Mouse (Mus musculus) heart, adult 2 months (tissue): ENCODE results near the gene Olfr166. TPM values are rescaled to one million over a fixed set of nuclear protein-coding genes. Genes with fewer than 3 reads are reported as not detected.
"Not testable (repeated sequence)": the region's sequence is repeated elsewhere in the genome, so short reads cannot be mapped to it uniquely, and the experiment has no call there.

ENCODE experiments used
- DNase-seq, 2 experiments: peaks; one replicate each; pipeline ENCODE4 v3.0.0; 2021
- H3K27ac ChIP-seq: fragments of 200-600 bp; 2 replicates; pipeline ENCODE4 v1.8.1; 2022
- H3K27me3 ChIP-seq: fragments of 200-500 bp; 2 replicates; pipeline ENCODE4 v1.6.1; 2012; ENCODE audit warnings: mild to moderate bottlenecking, low read length, inconsistent platforms, mixed read lengths; ENCODE audit not compliant: control insufficient read depth, insufficient read depth
- H3K36me3 ChIP-seq: fragments of 200-500 bp; 2 replicates; pipeline ENCODE4 v1.6.1; 2012; ENCODE audit warnings: low read length, inconsistent platforms; ENCODE audit not compliant: control insufficient read depth, insufficient read depth
- H3K4me1 ChIP-seq: fragments of 200-500 bp; 2 replicates; pipeline ENCODE4 v1.6.1; 2011; ENCODE audit warnings: low read length; ENCODE audit not compliant: control insufficient read depth, insufficient read depth
- H3K4me3 ChIP-seq: fragments of 200-600 bp; 2 replicates; pipeline ENCODE4 v1.8.1; 2022
- H3K79me2 ChIP-seq: fragments of 200-500 bp; replicated peaks from 2 replicates; pipeline ENCODE4 v1.6.1; 2012; ENCODE audit warnings: mild to moderate bottlenecking, inconsistent platforms, low read length, moderate library complexity, mixed read lengths; ENCODE audit not compliant: control insufficient read depth, insufficient read depth
- H3K9ac ChIP-seq: fragments of 200-500 bp; 2 replicates; pipeline ENCODE4 v1.6.1; 2012; ENCODE audit warnings: low read depth, mild to moderate bottlenecking, control low read depth, inconsistent platforms, low read length, mixed read lengths
- CTCF ChIP-seq: fragments of 200-600 bp; IDR thresholded peaks from 2 replicates; pipeline ENCODE4 v1.8.1; 2022; ENCODE audit warnings: antibody characterized with exemption, mild to moderate bottlenecking, moderate library complexity
- EP300 ChIP-seq: fragments of 200-500 bp; IDR thresholded peaks from 2 replicates; pipeline ENCODE4 v1.6.1; 2011; ENCODE audit warnings: low read depth, low read length, control low read depth; ENCODE audit not compliant: insufficient read depth
- POLR2A ChIP-seq: fragments of 200-500 bp; IDR thresholded peaks from 2 replicates; pipeline ENCODE4 v1.6.1; 2011; ENCODE audit warnings: mild to moderate bottlenecking, low read depth, low read length, control low read depth; ENCODE audit not compliant: insufficient read depth
- WGBS: fragments of 180-500 bp; shearing (Covaris S2); methylation state at CpG from one replicate; pipeline ENCODE4 v1.1.7; 2018; 5-methylcytosine and 5-hydroxymethylcytosine counted together
- intact Hi-C: fragments of 180-260 bp; cut with DNase I; formaldehyde crosslinking; loops from one replicate; pipeline ENCODE4 v1.15.1; 2025
- long read RNA-seq: library from polyadenylated mRNA; stranded (forward); transcript quantifications from one replicate; pipeline ENCODE4 v2.0.0, GENCODE M21; 2021
- polyA plus RNA-seq: library from polyadenylated mRNA; depleted of rRNA; stranded (reverse); fragments of >200 nt; gene quantifications from 2 replicates; pipeline ENCODE4 v1.2.3, GENCODE M21; 2012; rRNA removed
- total RNA-seq, 2 experiments: library from RNA; stranded (reverse); gene quantifications; 2 replicates each; pipeline ENCODE4 v1.2.3; 2021

The Olfr166 gene
- not detected for total RNA-seq
- polyA plus RNA-seq, result not detected in 2 replicates
- long read RNA-seq, result 0 reads

GRCm38 (mm10) chr16:19483394-19483793, at the start of gene Olfr166:
Gene Olfr166, plus strand, starts transcription at chr16:19483694.
- no peaks in the 10 kb centered on the region for H3K79me2 ChIP-seq
- H3K9ac ChIP-seq, result no peak within 1 kb of the TSS
- no peak for TF ChIP-seq CTCF
- no peak for TF ChIP-seq POLR2A
- no peak for TF ChIP-seq EP300
- H3K27me3 ChIP-seq, result no peaks in the 10 kb centered on the region
- no peak for DNase-seq
- no peak within 1 kb of the TSS for H3K4me3 ChIP-seq
- H3K27ac ChIP-seq, result no peak within 1 kb of the TSS
- H3K4me1 ChIP-seq, result no peaks in the 10 kb centered on the region
- no peaks in the 10 kb centered on the region for H3K36me3 ChIP-seq
- intact Hi-C loops, result no loop called here

DNA sequence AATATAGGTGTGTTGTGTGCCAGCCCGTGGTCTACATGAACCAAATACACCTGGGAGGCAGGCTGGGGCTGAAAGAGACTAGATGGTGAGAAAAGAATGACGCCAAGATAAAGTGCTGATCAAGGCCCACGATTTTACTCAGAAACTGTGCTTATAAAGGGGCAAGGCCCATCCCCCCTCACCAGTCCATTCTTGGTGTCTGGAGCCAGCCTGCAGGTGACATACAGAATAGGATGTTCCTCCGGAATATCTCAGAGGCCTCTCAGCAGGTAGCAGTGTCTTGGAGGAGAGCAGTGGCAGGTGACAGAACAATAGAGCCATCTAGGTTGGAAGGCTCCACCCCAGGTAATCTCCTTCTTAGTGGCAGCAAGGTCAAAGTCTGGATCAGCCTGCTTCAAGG, 24.8 kb upstream of the Olfr166 start:
- DNase-seq, H3K4me1 ChIP-seq, H3K36me3 ChIP-seq, H3K4me3 ChIP-seq, H3K79me2 ChIP-seq, intact Hi-C loops, H3K27ac ChIP-seq, H3K27me3 ChIP-seq, H3K9ac ChIP-seq: not testable (repeated sequence)
- WGBS, result 69% methylated on average over 4 of the region's 4 CpGs

DNA sequence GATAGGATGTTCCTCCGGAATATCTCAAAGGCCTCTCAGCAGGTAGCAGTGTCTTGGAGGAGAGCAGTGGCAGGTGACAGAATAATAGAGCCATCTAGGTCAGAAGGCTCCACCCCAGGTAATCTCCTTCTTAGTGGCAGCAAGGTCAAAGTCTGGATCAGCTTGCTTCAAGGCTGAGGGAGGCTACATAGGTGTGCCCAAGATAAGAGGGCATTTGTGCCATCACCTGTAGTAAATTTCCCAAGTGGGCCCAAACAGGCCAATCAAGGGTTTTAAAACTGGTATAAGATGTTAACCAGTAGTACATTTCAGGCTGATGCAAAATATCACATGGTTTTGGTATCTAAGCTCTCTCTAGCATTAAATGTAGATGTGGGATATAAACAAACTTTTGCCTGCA, 19.1 kb upstream of the Olfr166 start:
- Histone ChIP-seq H3K27ac (no peak overlapping the region), H3K4me1 (no peaks in the 10 kb centered on the region), H3K36me3 (no peaks in the 10 kb centered on the region), H3K79me2 (no peaks in the 10 kb centered on the region), H3K9ac (no peak overlapping the region), H3K27me3 (no peaks in the 10 kb centered on the region), H3K4me3 (no peak overlapping the region)
- 93% methylated on average over 1 of the region's 1 CpGs for WGBS
- no peak for DNase-seq
- TF ChIP-seq CTCF (no peak), EP300 (no peak), POLR2A (no peak)
- intact Hi-C loops, result no loop called here

GRCm38 (mm10) chr16:19522166-19522565, 38.7 kb downstream of the Olfr166 start, which contains the start of gene Olfr167:
Gene Olfr167, minus strand, starts transcription at chr16:19522266.
- WGBS, result 85% methylated on average over 2 of the region's 2 CpGs
- no peak within 1 kb of the TSS for H3K27ac ChIP-seq
- no peak for DNase-seq
- H3K79me2 ChIP-seq, result no peaks in the 10 kb centered on the region
- H3K27me3 ChIP-seq, result no peaks in the 10 kb centered on the region
- H3K36me3 ChIP-seq, result no peaks in the 10 kb centered on the region
- H3K4me3 ChIP-seq, result no peak within 1 kb of the TSS
- no peaks in the 10 kb centered on the region for H3K4me1 ChIP-seq
- TF ChIP-seq CTCF, result no peak
- TF ChIP-seq EP300, result no peak
- no peak for TF ChIP-seq POLR2A
- no peak within 1 kb of the TSS for H3K9ac ChIP-seq
- intact Hi-C loops, result no loop called here

- intact Hi-C loops, result no loop called here
- no peaks in the 10 kb centered on the region for H3K36me3 ChIP-seq
- no peak for TF ChIP-seq POLR2A
- TF ChIP-seq CTCF, result no peak
- no peak for TF ChIP-seq EP300
Observed at GRCm38 (mm10) chr16:19535455-19535854, 52.0 kb downstream of the Olfr166 start, which contains the start of gene Olfr168. Gene Olfr168, minus strand, starts transcription at chr16:19535555.

More at GRCm38 (mm10) chr16:19535455-19535854, 52.0 kb downstream of the Olfr166 start, which contains the start of gene Olfr168:
- Histone ChIP-seq H3K9ac (no peak within 1 kb of the TSS), H3K27ac (no peak within 1 kb of the TSS), H3K4me3 (no peak within 1 kb of the TSS), H3K27me3 (no peaks in the 10 kb centered on the region), H3K79me2 (no peaks in the 10 kb centered on the region), H3K4me1 (no peaks in the 10 kb centered on the region)
- no peak for DNase-seq

Other genes with a start within 250 kb of the Olfr166 start
- gene Olfr164, start 169.6 kb upstream of the Olfr166 start, total RNA-seq, result not detected
- gene Olfr164, start 169.6 kb upstream of the Olfr166 start, polyA plus RNA-seq, result not detected in 2 replicates
- not detected for gene Olfr165, start 60.6 kb upstream of the Olfr166 start, total RNA-seq
- not detected in 2 replicates for gene Olfr165, start 60.6 kb upstream of the Olfr166 start, polyA plus RNA-seq
- gene Olfr167, start 38.6 kb downstream of the Olfr166 start, total RNA-seq, result not detected
- not detected in 2 replicates for gene Olfr167, start 38.6 kb downstream of the Olfr166 start, polyA plus RNA-seq
- gene Olfr168, start 51.9 kb downstream of the Olfr166 start, total RNA-seq, result not detected
- not detected in 2 replicates for gene Olfr168, start 51.9 kb downstream of the Olfr166 start, polyA plus RNA-seq
- gene Olfr169, start 88.1 kb downstream of the Olfr166 start, total RNA-seq, result not detected
- gene Olfr169, start 88.1 kb downstream of the Olfr166 start, polyA plus RNA-seq, result not detected in 2 replicates
- not detected for gene Olfr170, start 128.2 kb downstream of the Olfr166 start, total RNA-seq
- not detected in 2 replicates for gene Olfr170, start 128.2 kb downstream of the Olfr166 start, polyA plus RNA-seq
- gene Olfr171, start 146.2 kb downstream of the Olfr166 start, total RNA-seq, result not detected
- not detected in 2 replicates for gene Olfr171, start 146.2 kb downstream of the Olfr166 start, polyA plus RNA-seq
- under 1 TPM in 1 of 2 experiments, not detected in 1; 0.07 TPM for gene Lamp3, start 222.7 kb downstream of the Olfr166 start, total RNA-seq
- gene Lamp3, start 222.7 kb downstream of the Olfr166 start, polyA plus RNA-seq, result 0.20 TPM in 1 of 2 replicates, not detected in the other